Mouse (Mus musculus) granulocyte monocyte progenitor cell, adult 5-6 weeks (primary cell): ENCODE data around the gene Hbs1l. TPM values are rescaled to one million over a fixed set of nuclear protein-coding genes. Genes with fewer than 3 reads are reported as not detected.

Source experiments
- ATAC-seq: replicated peaks from 2 replicates; pipeline ENCODE4 v1.8.0; 2016; ENCODE audit warnings: mild to moderate bottlenecking, moderate TSS enrichment, inconsistent platforms; ENCODE audit not compliant: poor library complexity, severe bottlenecking
- total RNA-seq, 2 experiments: library from RNA; stranded (forward) in 1 of 2; stranded (reverse) in 1 of 2; fragments of 200-712, 200-1000 nt in 1 of 2; fragments of >200 nt in 1 of 2; fragmentation: Nextera tagmentation in 1 of 2; gene quantifications; 2 replicates each; pipeline ENCODE4 v1.2.3; 2014 to 2017

Hbs1l gene
- total RNA-seq (2014; fragmentation: Nextera tagmentation) (53.8 and 73.3 TPM in 2 replicates), total RNA-seq (2017) (81.5 and 87.9 TPM in 2 replicates)

GRCm38 (mm10) chr10:21295759-21296621 is at the start of gene Hbs1l:
Gene Hbs1l, plus strand, starts transcription at chr10:21295979.
- ATAC-seq, result peak; percentile 93

GRCm38 (mm10) chr10:21248556-21248955 is 47.2 kb upstream of the Hbs1l start:
- ATAC-seq, result no peak

- peak; percentile 83 for ATAC-seq
Measured at GRCm38 (mm10) chr10:21251881-21252534, 43.8 kb upstream of the Hbs1l start.

- ATAC-seq, result 0 out of 2 replicates have a peak, but pooled peaks have one; percentile 35
Measured at GRCm38 (mm10) chr10:21252800-21253199, 43.0 kb upstream of the Hbs1l start.

- no peak for ATAC-seq
Measured at GRCm38 (mm10) chr10:21254266-21255140, 41.3 kb upstream of the Hbs1l start.

GRCm38 (mm10) chr10:21257244-21257643 is 38.5 kb upstream of the Hbs1l start:
- ATAC-seq, result no peak

- no peak; the same call in 1 of the 2 replicates for ATAC-seq
Measured at GRCm38 (mm10) chr10:21259649-21260048, 36.1 kb upstream of the Hbs1l start.

- no peak for ATAC-seq
Measured at GRCm38 (mm10) chr10:21265188-21265587, 30.6 kb upstream of the Hbs1l start.

GRCm38 (mm10) chr10:21267452-21267851 is 28.3 kb upstream of the Hbs1l start:
- ATAC-seq, result no peak

GRCm38 (mm10) chr10:21268786-21269410 is 26.9 kb upstream of the Hbs1l start:
- ATAC-seq, result peak; percentile 37

- no peak for ATAC-seq
Measured at GRCm38 (mm10) chr10:21269920-21270319, 25.9 kb upstream of the Hbs1l start.

GRCm38 (mm10) chr10:21270905-21271304 is 24.9 kb upstream of the Hbs1l start:
- no peak for ATAC-seq

- no peak for ATAC-seq
Measured at GRCm38 (mm10) chr10:21271310-21271709, 24.5 kb upstream of the Hbs1l start.

- no peak for ATAC-seq
Measured at GRCm38 (mm10) chr10:21271785-21272184, 24.0 kb upstream of the Hbs1l start.

GRCm38 (mm10) chr10:21287243-21288127 is 8.3 kb upstream of the Hbs1l start:
- no peak for ATAC-seq

GRCm38 (mm10) chr10:21291228-21291627 is 4.6 kb upstream of the Hbs1l start:
- ATAC-seq, result no peak

- ATAC-seq, result no peak
Measured at GRCm38 (mm10) chr10:21294217-21294616, 1.6 kb upstream of the Hbs1l start.

GRCm38 (mm10) chr10:21295397-21295758 is 401 bp upstream of the Hbs1l start:
- ATAC-seq, result no peak

- ATAC-seq, result no peak
Measured at GRCm38 (mm10) chr10:21298972-21299371, 3.2 kb downstream of the Hbs1l start.
